Mouse (Mus musculus) brain, adult 2 months (tissue): ENCODE results near the gene Mrps34.
"Not testable (repeated sequence)": the region's sequence is repeated elsewhere in the genome, so short reads cannot be mapped to it uniquely, and the experiment has no call there.

Experiments
- DNase-seq: peaks from one replicate; pipeline ENCODE4 v3.0.0; 2011; ENCODE audit warnings: low read depth, low spot score

The Mrps34 gene

DNA sequence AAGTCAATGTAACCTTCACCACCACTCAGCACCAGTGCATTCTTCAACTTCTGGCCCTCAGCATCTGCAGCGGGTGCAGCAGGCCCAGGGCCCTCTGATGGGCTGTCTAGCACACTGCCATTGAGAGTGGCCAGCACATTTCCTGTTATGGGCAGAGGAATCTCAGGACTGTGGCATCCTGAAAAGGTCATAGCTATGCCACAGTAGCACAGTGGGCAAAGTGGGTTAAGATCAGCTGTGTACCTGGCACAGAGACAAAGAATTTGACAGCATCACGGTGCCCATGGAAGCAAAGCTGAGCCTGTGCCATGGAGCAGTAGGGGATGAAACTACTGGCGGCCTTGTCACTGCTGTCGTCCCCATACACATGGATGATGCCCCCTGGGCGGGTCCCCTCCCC is 4.2 kb downstream of the Mrps34 start:
- DNase-seq: no peak

DNA sequence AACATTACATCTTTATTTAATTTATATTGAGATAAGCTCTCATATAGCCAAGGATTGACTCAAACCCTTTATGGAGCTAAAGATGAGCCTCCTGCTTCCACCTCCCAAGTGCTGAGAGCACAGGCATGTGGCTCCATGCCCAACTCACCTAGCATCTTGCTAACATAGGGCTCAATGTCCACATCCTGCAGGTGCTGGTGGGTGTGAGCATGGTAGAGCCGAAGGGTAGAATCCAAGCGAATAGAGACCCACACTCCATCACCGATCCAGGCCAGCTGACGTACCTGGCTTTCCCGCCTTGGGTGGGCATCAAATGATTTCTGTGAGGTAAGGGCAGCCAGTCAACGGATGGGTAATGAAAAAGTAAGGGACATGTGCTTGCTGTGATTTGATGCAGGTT is 5.1 kb downstream of the Mrps34 start:
- no peak for DNase-seq

DNA sequence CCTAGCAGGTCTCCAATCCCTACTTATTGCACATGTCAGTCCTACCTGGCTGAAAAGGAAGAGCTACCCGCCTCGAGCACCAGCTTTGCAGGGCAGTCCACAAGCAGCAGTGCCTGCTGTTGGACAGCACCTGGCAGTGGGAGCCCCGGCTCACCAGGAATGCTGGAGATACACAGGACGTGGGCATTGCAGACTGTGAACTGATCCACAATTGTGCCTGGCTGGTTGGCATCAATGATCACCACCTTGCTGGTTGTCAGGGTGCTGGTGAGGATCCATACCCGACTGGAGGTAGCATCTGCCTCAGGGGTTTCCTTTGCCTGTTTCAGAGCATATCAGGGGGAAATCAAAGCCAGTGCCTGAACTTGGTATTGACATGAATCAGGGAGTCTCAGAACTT is 7.2 kb downstream of the Mrps34 start:
- DNase-seq: no peak

DNA sequence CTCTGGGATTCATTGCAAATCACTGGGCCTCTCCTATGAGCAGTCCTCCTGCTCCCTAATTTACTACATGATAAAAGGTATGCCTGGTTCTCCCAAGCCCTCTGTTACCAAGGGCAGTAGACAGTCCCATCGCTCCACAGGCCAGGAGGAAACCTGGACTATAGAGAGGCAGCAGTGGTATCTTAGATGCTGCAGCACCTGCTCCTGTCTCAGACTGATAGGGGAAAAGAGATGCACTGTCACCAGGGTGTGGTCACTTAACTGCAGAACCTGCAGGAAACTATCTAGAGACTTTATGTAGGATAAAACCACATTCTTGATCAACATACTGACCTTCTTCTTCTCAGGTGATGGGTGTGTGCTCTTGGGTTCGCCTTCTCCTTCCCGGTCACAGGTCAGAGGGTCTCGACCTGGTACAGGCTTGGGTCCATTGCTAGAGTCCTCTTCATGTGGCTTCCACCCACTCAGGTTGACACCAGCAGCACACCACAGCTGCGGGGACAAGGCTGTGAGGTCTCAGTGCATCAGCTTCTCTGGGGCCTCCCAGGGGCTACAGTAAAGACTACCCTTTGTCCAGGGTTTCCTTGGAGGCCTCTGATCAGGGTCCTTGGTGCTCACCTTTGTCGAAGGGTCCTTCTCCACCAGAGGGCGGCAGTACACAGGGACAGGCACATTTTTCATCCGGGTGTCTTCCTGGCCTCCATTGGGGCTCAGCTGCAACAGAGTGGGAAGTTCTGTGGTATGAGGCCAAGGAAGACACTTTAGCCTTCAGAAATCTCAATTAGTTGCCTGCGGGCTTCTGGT is 8.0 kb downstream of the Mrps34 start:
- DNase-seq: no peak

DNA sequence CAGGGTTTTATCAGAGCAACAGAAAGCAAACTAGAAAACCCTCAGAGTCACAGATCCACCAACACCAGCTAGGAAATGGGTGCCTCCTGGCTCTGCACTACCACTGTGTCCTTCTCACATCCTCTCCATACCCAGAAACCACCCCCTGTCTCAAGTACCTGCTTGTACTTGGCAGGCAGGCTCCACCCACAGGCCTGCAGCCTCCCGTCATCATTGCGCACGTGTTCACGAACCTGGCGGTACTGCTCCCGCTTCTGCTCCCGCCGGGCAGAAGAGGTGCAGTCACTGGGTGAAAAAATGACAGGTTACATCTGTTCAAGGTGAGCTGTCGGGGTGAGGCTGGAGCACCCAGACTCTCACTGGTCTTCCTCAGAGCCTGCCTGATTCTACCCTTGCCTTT is 8.9 kb downstream of the Mrps34 start:
- peak; percentile 66 for DNase-seq

DNA sequence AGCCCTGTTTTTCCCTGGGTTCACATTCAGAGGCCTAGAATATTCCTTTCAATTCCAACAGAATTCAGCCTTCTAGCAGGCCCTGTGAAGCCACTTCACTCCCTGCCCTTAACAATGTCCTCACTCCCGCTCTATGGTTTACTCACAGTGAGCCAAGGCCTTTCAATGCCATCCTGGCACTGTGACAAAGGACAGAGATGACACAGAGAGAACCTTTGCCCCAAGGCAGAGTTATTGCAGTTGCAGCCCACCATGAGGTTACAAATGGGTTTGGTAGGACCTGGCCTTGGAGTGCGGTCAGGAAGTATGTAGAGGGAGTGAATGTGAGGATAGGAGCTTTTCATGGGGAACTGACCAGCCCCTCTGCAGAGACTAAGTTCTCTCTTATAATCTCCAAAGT is 12.7 kb downstream of the Mrps34 start:
- DNase-seq: no peak

DNA sequence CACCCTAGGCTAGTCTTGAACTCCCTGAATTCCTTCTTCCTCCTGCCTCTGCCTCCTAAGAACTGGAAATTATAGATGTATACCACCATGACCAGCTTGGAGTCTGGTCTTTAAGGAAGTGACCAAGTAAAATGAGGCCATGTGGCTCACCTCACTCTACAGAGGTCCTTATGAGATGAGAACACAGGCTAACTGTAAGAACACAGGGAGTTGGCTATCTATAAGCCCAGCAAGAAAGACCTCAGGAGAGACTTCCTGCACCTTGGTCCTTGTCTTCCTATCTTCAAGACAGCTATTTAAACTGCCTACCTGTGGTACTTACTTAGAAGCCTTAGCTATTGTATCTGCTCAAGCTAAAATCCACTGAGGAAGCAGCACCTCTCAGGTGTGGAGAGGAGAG is 19.1 kb downstream of the Mrps34 start:
- no peak for DNase-seq

DNA sequence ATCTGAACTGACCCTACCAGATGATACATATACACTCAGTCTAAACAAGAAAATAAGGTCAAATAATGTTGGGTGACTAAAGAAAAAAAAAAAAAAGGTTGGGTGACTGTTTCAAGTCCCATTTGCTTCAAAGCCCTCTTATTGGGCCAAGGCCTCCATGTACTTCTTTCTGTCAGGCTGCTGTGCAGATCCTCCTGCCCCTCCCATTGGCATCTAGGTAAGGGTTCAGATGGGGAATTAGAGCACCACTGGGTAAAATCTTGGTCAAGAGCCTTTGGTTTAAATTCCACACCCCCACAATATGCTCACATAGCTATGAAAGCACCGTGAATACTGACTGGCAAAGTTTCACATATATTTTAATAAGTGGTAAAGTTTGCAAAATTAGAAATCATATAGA is 28.3 kb downstream of the Mrps34 start:
- DNase-seq: no peak

GRCm38 (mm10) chr17:24929506-24929905 is 34.6 kb downstream of the Mrps34 start:
- DNase-seq: peak; percentile 40

- no peak for DNase-seq
Observed at GRCm38 (mm10) chr17:24932431-24932830, 37.5 kb downstream of the Mrps34 start.

GRCm38 (mm10) chr17:24933163-24933562 is 38.2 kb downstream of the Mrps34 start:
- DNase-seq: peak; percentile 17

- DNase-seq: no peak
Observed at GRCm38 (mm10) chr17:24934926-24935325, 40.0 kb downstream of the Mrps34 start.

DNA sequence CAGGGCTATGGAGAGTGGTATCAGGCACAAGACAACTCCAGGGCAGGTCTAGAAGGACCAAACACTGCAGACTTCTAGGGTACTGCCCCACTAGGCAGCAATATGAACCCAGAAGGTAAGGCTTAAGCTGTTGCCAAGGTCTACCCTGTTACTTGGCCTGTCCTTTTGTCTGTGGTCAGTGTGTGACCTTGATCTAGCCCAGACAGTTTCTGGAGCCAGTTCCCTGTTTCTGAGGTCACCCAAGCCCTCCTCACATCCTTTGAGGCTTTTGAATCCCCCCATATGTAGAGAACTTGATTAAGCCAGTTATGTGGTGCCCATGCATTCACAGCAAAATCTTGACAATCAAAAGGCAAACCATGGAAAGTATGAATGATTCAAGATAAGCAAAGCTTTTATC is 40.8 kb downstream of the Mrps34 start:
- DNase-seq: no peak

DNA sequence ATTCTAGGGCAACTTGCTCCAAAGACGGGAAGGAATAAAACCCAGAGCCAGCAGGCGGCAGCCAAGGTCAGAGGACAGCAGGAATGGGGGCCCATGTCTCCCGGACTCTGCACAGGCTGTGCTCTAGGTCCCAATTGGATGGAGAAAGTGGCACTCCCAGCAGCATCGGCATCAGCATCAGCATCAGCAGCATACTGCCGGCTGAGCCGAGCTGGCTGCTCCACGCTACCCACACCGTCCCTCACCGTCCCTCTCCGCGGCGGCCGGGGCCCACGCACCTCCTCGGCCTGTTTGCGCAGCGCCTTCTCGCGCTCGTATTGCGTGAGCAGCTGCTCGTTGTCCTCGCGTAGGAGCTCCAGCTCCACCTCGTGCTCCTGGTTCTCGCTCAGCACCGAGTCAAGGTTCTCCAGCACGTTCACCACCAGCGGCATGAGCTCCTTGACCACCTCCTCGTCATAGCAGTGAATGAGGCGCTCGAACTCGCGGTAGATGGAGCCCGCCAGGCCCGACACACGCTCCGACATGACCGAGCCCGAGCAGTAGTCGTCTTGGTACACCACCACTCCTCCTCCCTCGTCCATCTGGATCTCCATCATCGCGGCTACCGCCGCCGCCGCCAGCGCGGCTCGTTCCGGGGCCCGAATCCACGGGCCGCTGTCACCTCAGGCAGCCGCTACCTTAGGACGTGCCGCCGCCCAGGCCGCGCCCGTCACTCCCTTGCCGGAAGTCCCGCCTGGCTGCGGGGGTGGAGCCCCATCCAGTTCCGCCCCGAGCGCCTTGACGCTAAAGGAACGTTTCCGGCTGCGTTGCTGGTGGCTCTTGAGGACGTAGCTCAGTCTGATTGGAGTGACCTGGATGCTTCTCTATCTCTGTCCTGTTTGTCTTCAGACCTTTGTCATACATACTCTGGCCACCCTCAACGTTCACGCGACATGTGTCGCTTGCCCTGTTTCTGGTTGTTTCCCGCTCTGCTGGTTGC is 41.6 kb downstream of the Mrps34 start, which contains the start of gene Mapk8ip3:
Gene Mapk8ip3 (minus strand): TSS at position 719 of the 979 bp plus-strand sequence.
- DNase-seq: peak; percentile 99

GRCm38 (mm10) chr17:24937266-24937665 is 42.4 kb downstream of the Mrps34 start:
- DNase-seq: no peak

DNA sequence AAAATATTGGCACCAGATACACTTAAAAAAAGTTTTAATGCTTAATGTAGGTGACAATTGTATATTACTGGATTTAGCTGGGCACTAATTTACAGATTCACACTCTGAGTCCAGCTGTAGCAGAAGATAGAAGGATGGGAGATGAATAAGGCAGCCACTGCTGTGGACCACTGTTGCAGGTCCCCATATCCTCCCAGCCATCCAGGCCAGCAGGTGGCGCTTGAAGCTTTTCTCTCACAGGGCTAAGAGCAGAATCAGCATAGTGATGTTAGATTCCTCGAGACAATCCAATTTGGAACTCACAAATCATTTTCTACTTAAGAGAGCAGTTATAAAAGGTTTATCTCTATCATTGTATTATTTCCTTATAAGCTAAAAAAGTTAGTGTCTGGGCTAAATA is 47.5 kb downstream of the Mrps34 start:
- DNase-seq: peak; percentile 37

DNA sequence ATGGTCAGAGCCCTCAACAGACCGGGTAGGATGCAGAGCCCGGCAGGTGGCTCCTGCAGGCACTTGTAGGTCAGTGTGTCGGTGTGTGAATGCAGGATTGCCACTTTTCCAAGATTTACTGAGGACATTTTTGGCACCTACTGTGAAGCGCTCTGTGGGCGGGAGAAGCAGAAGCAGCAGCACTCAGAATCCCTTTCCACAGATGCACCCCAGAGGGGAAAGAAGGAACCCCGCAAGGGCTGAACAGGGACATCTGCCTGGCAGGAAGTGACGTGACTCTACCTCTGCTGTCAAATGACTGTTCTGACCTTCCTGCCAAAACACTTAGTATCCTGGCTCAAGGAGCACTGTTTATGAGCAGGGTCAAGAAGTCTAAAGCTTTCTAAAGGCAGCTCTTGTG is 48.1 kb downstream of the Mrps34 start:
- peak; percentile 76 for DNase-seq

GRCm38 (mm10) chr17:24943589-24943988 is 48.7 kb downstream of the Mrps34 start:
- not testable (repeated sequence) for DNase-seq
